Mouse (Mus musculus): Measurements from ENCODE around the gene Zbtb34.

DNA sequence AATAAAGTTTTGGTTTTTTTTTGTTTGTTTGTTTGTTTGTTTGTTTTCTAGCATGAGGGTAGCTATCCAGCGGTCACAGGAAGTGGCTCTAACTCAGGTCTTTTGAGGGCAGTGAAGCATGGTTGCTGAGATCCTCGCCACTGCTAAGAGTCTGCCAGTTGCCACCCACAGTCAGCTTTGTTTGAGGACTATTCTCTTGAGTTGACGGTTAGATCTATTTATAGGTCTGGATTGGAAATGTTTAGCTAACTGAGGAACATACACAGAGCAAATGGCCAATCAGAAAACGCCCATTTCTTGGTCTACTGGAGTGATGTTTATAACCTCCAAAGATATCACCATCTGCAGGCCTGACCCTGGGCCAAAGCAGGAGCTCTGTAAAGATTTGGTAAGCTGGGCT, 11.6 kb upstream of the Zbtb34 start:
- TF ChIP-seq CTCF (conservative IDR thresholded peaks at IDR 0.05; ENCODE audit: low read length) (no peak), NANOG (IDR thresholded peaks at IDR 0.05; ENCODE audit: borderline replicate concordance, low read length) (no peak)

Data from E14TG2a.4 (cell line).